Mouse (Mus musculus) limb, embryonic 13.5 days (tissue): Measurements from ENCODE around the gene Gm4216. TPM values are rescaled to one million over a fixed set of nuclear protein-coding genes. Genes with fewer than 3 reads are reported as not detected.
"Not testable (repeated sequence)": the region's sequence is repeated elsewhere in the genome, so short reads cannot be mapped to it uniquely, and the experiment has no call there.

Experiments
- ATAC-seq: fragments of 200-750 bp; cut with Nextera tagmentation; 2 replicates; pipeline ENCODE4 v1.8.0; 2017; ENCODE audit warnings: low read depth, moderate number of reproducible peaks, moderate TSS enrichment; ENCODE audit not compliant: low FRiP score
- H3K27ac ChIP-seq: fragments of 300-500 bp; sonication (generic); 2 replicates; pipeline ENCODE4 v1.5.1; 2015; ENCODE audit warnings: inconsistent platforms, mild to moderate bottlenecking, moderate library complexity
- H3K27me3 ChIP-seq: fragments of 300-500 bp; sonication (generic); 2 replicates; pipeline ENCODE4 v1.6.1; 2015; ENCODE audit warnings: mild to moderate bottlenecking, inconsistent platforms
- H3K36me3 ChIP-seq: fragments of 300-500 bp; sonication (generic); 2 replicates; pipeline ENCODE4 v1.6.1; 2015; ENCODE audit warnings: inconsistent platforms, mild to moderate bottlenecking, moderate library complexity
- H3K4me1 ChIP-seq: fragments of 300-500 bp; sonication (generic); 2 replicates; pipeline ENCODE4 v1.6.1; 2015; ENCODE audit warnings: inconsistent platforms
- H3K4me2 ChIP-seq: fragments of 300-500 bp; sonication (generic); replicated peaks from 2 replicates; pipeline ENCODE4 v1.6.1; 2015; ENCODE audit warnings: inconsistent platforms, mild to moderate bottlenecking, moderate library complexity
- H3K4me3 ChIP-seq: fragments of 300-500 bp; sonication (generic); 2 replicates; pipeline ENCODE4 v1.5.1; 2015; ENCODE audit warnings: moderate library complexity, mild to moderate bottlenecking, inconsistent platforms
- H3K9ac ChIP-seq: fragments of 300-500 bp; sonication (generic); 2 replicates; pipeline ENCODE4 v1.6.1; 2015; ENCODE audit warnings: mild to moderate bottlenecking, inconsistent platforms
- H3K9me3 ChIP-seq: fragments of 300-500 bp; sonication (generic); 2 replicates; pipeline ENCODE4 v1.6.1; 2016; ENCODE audit warnings: inconsistent platforms
- WGBS: fragments of 180-500 bp; shearing (Covaris S2); methylation state at CpG from one replicate; pipeline ENCODE4 v1.1.7; 2015; 5-methylcytosine and 5-hydroxymethylcytosine counted together
- polyA plus RNA-seq: library from polyadenylated mRNA; unstranded; fragments of >200 nt; fragmentation: Nextera tagmentation; extraction: Ambion mirVana; gene quantifications from 2 replicates; pipeline ENCODE4 v1.2.1, GENCODE M21; 2015

The Gm4216 gene
- polyA plus RNA-seq = not detected in 2 replicates

DNA sequence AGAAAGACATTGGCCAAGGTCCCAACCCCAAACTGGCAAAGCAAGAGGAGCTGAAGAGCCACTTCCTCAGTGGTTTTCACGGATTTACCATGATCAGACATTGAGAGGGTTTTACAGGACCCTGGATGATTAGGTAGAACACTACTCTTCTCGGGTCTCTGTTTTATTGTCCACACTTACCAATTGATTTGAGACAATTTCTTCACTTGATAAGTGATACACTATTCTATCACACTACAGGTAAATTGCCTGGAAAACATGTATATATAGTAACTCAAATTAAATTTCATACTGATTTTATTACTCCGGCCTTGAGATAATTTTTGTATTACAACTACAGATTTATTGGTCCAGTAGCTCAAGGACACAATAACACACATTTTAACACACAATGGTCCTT is at the start of gene Gm4216:
Gm4216 (minus strand) TSS at position 101 of the 400 bp plus-strand sequence.
- WGBS = no CpG with 5 or more reads among the region's 3 CpGs
- not testable (repeated sequence) for ATAC-seq, H3K36me3 ChIP-seq, H3K27me3 ChIP-seq, H3K9ac ChIP-seq, H3K4me1 ChIP-seq, H3K9me3 ChIP-seq, H3K4me3 ChIP-seq, H3K27ac ChIP-seq, H3K4me2 ChIP-seq

DNA sequence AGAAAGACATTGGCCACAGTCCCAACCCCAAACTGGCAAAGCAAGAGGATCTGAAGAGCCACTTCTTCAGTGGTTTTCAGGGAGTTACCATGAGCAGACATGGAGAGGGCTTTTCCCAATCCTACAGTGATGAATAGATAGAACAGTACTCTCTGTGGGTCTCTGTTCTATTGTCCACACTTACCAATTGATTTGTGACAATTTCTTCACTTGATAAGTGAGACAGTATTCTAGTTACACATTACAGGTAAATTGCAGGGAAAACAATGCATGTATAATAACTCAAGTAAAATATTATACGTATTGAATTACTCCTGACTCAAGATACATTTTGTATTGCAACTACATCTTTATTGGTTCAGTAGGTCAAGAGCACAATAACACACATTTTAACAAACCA is 47.6 kb upstream of the Gm4216 start, which contains the start of gene Gm8720:
Gm8720 (minus strand) TSS at position 101 of the 400 bp plus-strand sequence.
- H3K27ac ChIP-seq, H3K36me3 ChIP-seq, H3K4me3 ChIP-seq, H3K9me3 ChIP-seq, H3K9ac ChIP-seq, H3K4me1 ChIP-seq, ATAC-seq, H3K27me3 ChIP-seq, H3K4me2 ChIP-seq: not testable (repeated sequence)
- no CpG with 5 or more reads among the region's 1 CpGs for WGBS

DNA sequence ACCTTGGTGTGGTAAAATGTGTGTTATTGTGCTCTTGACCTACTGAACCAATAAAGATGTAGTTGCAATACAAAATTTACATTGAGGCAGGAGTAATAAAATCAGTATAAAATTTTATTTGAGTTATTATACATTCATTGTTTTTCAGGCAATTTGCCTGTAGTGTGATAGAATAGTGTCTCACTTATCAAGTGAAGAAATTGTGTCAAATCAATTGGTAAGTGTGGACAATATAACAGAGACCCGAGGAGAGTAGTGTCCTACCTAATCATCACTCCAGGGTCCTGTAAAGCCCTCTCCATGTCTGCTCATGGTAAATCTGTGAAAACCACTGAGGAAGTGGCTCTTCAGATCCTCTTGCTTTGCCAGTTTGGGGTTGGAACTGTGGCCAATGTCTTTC is 35.5 kb upstream of the Gm4216 start, which contains the start of gene Vmn1r163:
Vmn1r163 (plus strand) TSS at position 301 of the 400 bp plus-strand sequence.
- H3K27ac ChIP-seq, H3K4me2 ChIP-seq, H3K36me3 ChIP-seq, H3K4me3 ChIP-seq, ATAC-seq, H3K27me3 ChIP-seq, H3K9ac ChIP-seq, H3K9me3 ChIP-seq, H3K4me1 ChIP-seq: not testable (repeated sequence)
- WGBS = no CpG with 5 or more reads among the region's 1 CpGs

DNA sequence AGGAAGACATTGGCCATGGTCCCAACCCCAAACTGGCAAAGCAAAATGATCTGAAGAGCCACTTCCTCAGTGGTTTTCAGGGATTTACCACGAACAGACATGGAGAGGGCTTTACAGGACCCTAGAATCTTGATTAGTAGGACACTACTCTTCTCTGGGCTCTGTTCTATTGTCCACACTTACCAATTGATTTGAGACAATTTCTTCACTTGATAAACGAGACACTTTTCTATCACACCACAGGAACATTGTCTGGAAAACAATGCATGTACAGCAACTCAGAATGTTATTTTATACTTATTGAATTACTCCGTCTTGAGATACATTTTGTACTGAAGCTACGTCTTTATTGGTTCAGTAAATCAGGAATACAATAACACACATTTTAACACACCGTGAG is 35.1 kb downstream of the Gm4216 start, which contains the start of gene Gm4214:
Gm4214 (minus strand) TSS at position 101 of the 400 bp plus-strand sequence.
- not testable (repeated sequence) for H3K27me3 ChIP-seq, H3K9me3 ChIP-seq, H3K4me1 ChIP-seq, H3K9ac ChIP-seq, ATAC-seq, H3K4me2 ChIP-seq, H3K4me3 ChIP-seq, H3K36me3 ChIP-seq, H3K27ac ChIP-seq
- WGBS = no CpG with 5 or more reads among the region's 5 CpGs

Other genes starting within 250 kb of the Gm4216 start
- not detected in 2 replicates for gene Vmn1r158, start 229.1 kb downstream of the Gm4216 start, polyA plus RNA-seq
- not detected in 2 replicates for gene Vmn1r159, start 176.3 kb downstream of the Gm4216 start, polyA plus RNA-seq
- not detected in 2 replicates for gene Vmn1r160, start 148.7 kb downstream of the Gm4216 start, polyA plus RNA-seq
- not detected in 2 replicates for gene Gm4214, start 35.2 kb downstream of the Gm4216 start, polyA plus RNA-seq
- not detected in 2 replicates for gene Vmn1r163, start 35.6 kb upstream of the Gm4216 start, polyA plus RNA-seq
- not detected in 2 replicates for gene Gm8720, start 47.5 kb upstream of the Gm4216 start, polyA plus RNA-seq
- not detected in 2 replicates for gene Gm10662, start 124.6 kb upstream of the Gm4216 start, polyA plus RNA-seq
- gene Vmn1r165, start 197.4 kb upstream of the Gm4216 start, polyA plus RNA-seq = not detected in 2 replicates
- gene Vmn1r166, start 231.8 kb upstream of the Gm4216 start, polyA plus RNA-seq = not detected in 2 replicates